Mouse (Mus musculus) left cerebral cortex, adult 11 months (tissue): Measurements from ENCODE around the gene 1110059E24Rik.
"Not testable (repeated sequence)": the region's sequence is repeated elsewhere in the genome, so short reads cannot be mapped to it uniquely, and the experiment has no call there.

ENCODE experiments used
- DNase-seq: peaks from one replicate; pipeline ENCODE4 v3.0.0; 2022; ENCODE audit warnings: low spot score

Gene 1110059E24Rik

GRCm38 (mm10) chr19:21626271-21626988 is 26.3 kb downstream of the 1110059E24Rik start:
- no peak for DNase-seq

- DNase-seq: no peak
Observed at GRCm38 (mm10) chr19:21624148-21624535, 28.6 kb downstream of the 1110059E24Rik start.

- no peak for DNase-seq
Observed at GRCm38 (mm10) chr19:21623410-21624147, 29.2 kb downstream of the 1110059E24Rik start.

- DNase-seq: no peak
Observed at GRCm38 (mm10) chr19:21615801-21616200, 37.0 kb downstream of the 1110059E24Rik start.

DNA sequence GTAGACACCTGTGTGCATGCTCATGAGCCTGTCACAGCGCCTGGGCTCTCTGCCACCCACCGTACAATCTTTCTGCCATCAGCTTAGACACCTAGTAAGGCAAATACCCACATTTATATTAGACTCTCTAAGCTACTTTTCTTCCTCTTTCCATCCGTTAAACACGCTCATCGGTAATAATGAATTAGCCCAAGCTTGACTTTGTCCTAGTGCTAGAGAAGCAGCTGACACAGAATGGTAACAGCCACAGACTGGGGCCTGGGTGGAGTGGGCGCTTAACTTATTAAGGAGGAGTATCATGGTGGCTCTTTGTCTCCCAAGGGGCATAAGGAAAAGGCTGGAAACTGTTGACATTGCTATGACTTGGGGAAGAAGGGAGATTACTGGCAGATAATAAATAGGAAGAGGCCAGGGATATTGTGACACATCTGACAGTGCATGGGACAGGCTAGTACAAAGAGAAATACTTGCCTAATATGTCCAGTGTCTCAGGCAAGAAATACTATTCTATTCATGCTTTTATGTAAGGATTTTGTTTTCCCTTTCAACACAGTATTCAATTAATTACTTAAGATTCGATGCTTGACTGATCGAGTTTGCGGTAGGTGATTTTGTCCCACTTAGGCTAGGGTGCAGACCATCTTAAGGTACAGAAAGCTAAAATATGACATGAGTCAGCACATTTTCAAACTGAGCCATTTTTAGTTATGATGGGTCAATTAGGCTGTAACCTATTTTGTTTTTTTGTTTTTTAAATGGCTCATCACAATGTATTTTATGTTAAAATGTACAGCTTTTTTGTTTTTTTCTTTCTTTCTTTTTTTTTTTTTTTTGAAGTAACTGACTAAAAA is 40.8 kb downstream of the 1110059E24Rik start:
- no peak for DNase-seq

GRCm38 (mm10) chr19:21611297-21611696 is 41.5 kb downstream of the 1110059E24Rik start:
- no peak for DNase-seq

- no peak for DNase-seq
Observed at GRCm38 (mm10) chr19:21610240-21610639, 42.5 kb downstream of the 1110059E24Rik start.

DNA sequence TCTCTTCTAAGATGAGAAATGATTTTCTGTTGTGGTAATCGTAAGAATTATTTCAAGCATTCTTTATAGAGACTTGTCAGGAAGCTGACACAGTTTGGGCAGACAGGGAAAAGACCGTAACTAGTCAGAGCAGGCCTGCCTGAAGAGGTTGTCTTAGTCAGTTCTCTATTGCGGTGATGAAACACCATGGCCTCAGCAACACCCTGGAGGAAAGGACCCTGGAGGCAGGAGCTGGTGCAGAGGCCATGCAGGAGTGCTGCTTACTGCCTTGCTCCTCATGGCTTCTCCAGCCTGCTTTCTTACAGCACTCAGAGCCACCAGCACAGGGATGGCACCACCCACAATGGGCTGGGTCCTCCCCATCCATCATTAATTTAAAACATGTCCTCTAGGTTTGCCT is 47.5 kb downstream of the 1110059E24Rik start:
- no peak for DNase-seq

DNA sequence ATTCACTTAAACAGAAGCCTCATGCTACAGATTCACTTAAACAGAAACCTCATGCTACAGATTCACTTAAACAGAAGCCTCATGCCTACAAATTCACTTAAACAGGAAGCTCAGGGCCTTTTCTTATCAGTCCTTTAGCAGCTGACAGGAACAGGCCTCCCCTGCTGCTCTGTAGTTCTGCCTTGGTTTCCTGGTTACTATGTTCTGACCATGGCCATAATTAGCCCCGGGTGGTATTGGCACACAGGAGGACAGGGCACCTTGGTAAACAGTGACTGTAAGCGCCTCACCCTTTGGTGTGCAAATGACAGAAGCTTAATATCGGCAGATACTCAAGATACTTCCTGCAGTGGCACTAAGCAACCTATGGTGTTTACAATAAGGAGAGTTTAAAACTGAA is 48.9 kb downstream of the 1110059E24Rik start:
- DNase-seq: no peak

DNA sequence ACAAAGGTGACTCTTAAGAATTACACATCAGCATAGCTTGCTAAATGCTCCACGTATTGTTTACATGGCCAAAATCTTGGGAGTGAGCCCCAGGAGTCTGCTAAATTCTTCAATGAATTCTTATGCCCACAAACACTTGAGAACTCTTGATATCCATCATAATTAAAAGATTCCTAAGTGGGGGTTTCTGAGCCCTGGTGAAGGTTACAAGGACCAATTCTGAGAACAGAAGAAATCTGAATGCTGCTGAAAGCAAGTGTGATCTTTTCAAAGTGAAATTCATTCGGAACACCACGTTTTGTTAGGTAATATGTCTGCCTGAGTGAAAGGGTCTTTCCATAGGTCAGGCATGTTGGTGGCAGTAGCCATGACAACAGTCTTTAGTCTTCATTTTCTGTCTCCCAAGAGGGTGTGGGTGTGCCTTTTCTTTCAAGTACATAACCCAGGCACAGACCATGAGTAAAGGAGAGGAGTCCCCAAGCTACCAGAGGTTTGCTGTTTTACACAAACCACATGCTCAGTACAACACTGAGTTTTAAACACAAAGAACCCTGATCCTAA is 51.2 kb downstream of the 1110059E24Rik start:
- DNase-seq: no peak

- DNase-seq: no peak
Observed at GRCm38 (mm10) chr19:21598659-21599352, 54.0 kb downstream of the 1110059E24Rik start.

- DNase-seq: no peak
Observed at GRCm38 (mm10) chr19:21594676-21595075, 58.1 kb downstream of the 1110059E24Rik start.

GRCm38 (mm10) chr19:21592216-21592615 is 60.6 kb downstream of the 1110059E24Rik start:
- not testable (repeated sequence) for DNase-seq

- DNase-seq: no peak
Observed at GRCm38 (mm10) chr19:21589888-21590287, 62.9 kb downstream of the 1110059E24Rik start.

GRCm38 (mm10) chr19:21587593-21587992 is 65.2 kb downstream of the 1110059E24Rik start:
- DNase-seq: no peak

GRCm38 (mm10) chr19:21586546-21586945 is 66.2 kb downstream of the 1110059E24Rik start:
- no peak for DNase-seq

DNA sequence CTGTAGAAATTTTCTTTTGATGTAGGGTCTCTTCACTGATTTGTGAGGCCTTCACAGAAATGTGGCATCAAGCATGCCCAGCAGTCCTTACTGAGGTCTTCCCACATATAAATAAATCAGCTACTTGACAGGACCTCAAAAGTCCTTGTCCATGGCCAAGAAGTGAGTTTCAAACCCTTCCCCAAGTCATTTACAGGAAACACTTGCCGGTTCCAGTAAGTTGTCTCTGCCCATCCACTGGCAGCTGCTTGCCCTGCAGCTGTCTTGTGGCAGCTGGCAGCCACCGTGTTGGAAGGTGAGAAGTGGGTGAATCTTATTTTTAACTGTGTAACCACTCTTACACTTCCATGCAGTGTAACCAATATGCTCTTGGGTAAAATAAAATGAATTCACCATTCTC is 66.9 kb downstream of the 1110059E24Rik start:
- DNase-seq: no peak

GRCm38 (mm10) chr19:21583986-21584385 is 68.8 kb downstream of the 1110059E24Rik start:
- DNase-seq: no peak

DNA sequence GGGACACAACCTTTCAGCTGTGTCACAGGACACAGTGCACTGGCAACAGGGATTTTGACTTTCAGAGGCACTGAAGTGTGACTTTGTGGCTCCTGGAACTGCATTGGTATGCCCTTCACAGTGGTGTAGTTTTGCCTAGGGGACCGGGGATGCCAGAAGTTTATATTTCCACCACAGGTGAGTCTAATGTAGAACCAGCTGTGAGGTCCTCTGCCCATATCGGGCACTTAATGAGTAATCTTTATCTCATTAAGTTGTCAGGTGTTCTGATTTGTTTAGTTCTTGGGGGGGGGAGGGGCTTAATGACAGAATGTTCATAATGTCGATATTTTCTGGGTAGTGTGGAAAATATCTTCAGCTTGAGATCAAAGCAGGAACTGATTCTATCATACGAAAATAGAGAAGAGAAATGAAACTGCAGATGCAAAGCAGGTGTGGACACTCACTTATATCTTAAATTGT is 69.2 kb downstream of the 1110059E24Rik start:
- DNase-seq: no peak

- no peak for DNase-seq
Observed at GRCm38 (mm10) chr19:21581404-21581803, 71.4 kb downstream of the 1110059E24Rik start.

GRCm38 (mm10) chr19:21579896-21580295 is 72.9 kb downstream of the 1110059E24Rik start:
- DNase-seq: no peak
